In the genomic region with DNA sequence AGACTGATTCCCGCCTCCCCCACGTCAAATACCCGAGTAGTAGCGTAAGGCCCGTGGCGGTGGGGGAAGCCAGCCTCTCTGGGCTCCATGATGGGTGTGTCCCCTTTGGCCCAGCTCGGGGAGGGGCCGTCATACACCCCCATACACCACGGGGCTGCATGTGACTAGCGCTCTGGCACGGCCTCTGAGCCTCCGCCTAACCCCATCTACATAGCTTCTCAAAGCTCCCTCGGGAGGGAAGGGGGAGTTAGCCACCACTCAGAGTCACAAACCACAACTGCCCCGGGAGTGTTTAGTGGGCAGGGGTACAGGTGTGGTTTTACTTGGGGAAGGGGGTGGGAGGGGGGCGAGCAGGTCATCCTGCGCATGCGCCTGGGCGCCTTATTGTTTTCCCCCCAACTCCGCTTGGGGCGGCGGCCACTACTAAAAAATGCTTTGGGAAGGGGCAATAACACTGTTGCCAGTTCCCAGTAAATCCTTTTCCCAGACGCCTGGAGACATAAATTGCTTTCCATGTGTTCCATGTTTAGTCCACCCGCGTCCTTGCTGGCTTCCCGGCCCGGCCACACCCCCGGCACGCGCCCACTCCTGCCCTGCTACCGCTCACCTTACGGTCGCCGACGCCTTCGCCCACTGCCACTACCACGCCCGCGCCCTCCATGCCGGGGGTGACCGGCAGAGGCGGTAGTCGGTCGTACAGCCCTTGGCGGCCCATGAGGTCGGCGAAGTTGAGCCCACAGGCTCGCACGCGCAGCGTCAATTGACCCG, we compare ENCODE assay signal across 8 mouse cellular contexts. TPM values are rescaled to one million over a fixed set of nuclear protein-coding genes. Genes with fewer than 3 reads are reported as not detected.
DNase-seq lines count a peak whose midpoint lies in the region; ATAC-seq and TF ChIP-seq lines count a peak whose summit lies in the region.

No protein-coding gene starts in this region.

- TF ChIP-seq EP300 in lung, postnatal 0 days (IDR thresholded peaks at IDR 0.05), result 0 out of 2 replicates have a peak, but pooled peaks have one; percentile 32

- TF ChIP-seq POLR2A in kidney, adult 2 months (IDR thresholded peaks at IDR 0.05; ENCODE audit: low read depth, low read length), result no peak

- H3K4me3 ChIP-seq in kidney, adult 2 months (ENCODE audit: insufficient read depth, low read depth, low read length), result peak overlapping the region; percentile 56
- H3K4me3 ChIP-seq in lung, postnatal 0 days (ENCODE audit: low read depth, low read length), result peak overlapping the region; percentile 84

- TF ChIP-seq CTCF in kidney, adult 2 months (conservative IDR thresholded peaks at IDR 0.05; ENCODE audit: insufficient read depth, insufficient read length, low read depth, low read length), result no peak
- TF ChIP-seq CTCF in lung, postnatal 0 days (IDR thresholded peaks at IDR 0.05), result peak; percentile 56

- no peaks in the 10 kb centered on the region for H3K9me3 ChIP-seq in lung, postnatal 0 days (ENCODE audit: low read length)

- no peaks in the 10 kb centered on the region for H3K27me3 ChIP-seq in kidney, adult 2 months (replicated peaks; ENCODE audit: control insufficient read depth, insufficient read depth, low read length)
- H3K27me3 ChIP-seq in lung, postnatal 0 days (replicated peaks; ENCODE audit: insufficient read depth, low read length), result no peaks in the 10 kb centered on the region

- H3K4me2 ChIP-seq in lung, postnatal 0 days (replicated peaks; ENCODE audit: low read depth, low read length), result peak overlapping the region; percentile 72

- H3K4me1 ChIP-seq in kidney, adult 2 months (ENCODE audit: control insufficient read depth, insufficient read depth, low read length), result peaks cover 11% of the 10 kb centered on the region; the same call in 1 of the 2 replicates
- peaks cover 10% of the 10 kb centered on the region; the same call in 1 of the 2 replicates for H3K4me1 ChIP-seq in lung, postnatal 0 days (ENCODE audit: insufficient read depth, low read depth, low read length)

- ATAC-seq in lung, postnatal 0 days, result peak; percentile 62

- H3K9ac ChIP-seq in lung, postnatal 0 days (replicated peaks; ENCODE audit: low read depth), result peak overlapping the region; percentile 69

- peak; percentile 74 for DNase-seq in right cerebral cortex, postnatal 4 days
- DNase-seq in right cerebral cortex, postnatal 36 days (ENCODE audit: low spot score in 2 of 2), result no peak
- DNase-seq in embryo, embryonic 10.5 days (ENCODE audit: low spot score), result peak; percentile 74
- peak; percentile 73 for DNase-seq in heart, adult 8-10 months (ENCODE audit: low spot score)
- peak; percentile 59 for DNase-seq in kidney, adult 2 months
- DNase-seq in lung, postnatal 0 days (ENCODE audit: low spot score), result peak; percentile 81
- DNase-seq in ovary, adult 18-20 months (ENCODE audit: low spot score), result peak; percentile 61
- DNase-seq in urinary bladder, postnatal 14 days (ENCODE audit: low spot score), result peak; percentile 85

- H3K36me3 ChIP-seq in kidney, adult 2 months (ENCODE audit: control insufficient read depth, insufficient read depth, low read length), result no peaks in the 10 kb centered on the region
- peaks cover 13% of the 10 kb centered on the region for H3K36me3 ChIP-seq in lung, postnatal 0 days (ENCODE audit: insufficient read depth, low read length)

- peak overlapping the region; percentile 69 for H3K27ac ChIP-seq in kidney, adult 2 months (ENCODE audit: insufficient read depth, low read depth, low read length)
- H3K27ac ChIP-seq in lung, postnatal 0 days (ENCODE audit: low read length), result peak overlapping the region; percentile 87

- WGBS in kidney, adult 2 months, result under 1% methylated on average over 51 of the region's 51 CpGs
- under 1% methylated on average over 50 of the region's 51 CpGs for WGBS in lung, postnatal 0 days

RNA-seq across cellular contexts. Expression of gene Rnd2, which starts 0.5 kb away (rescaled TPM):
- total RNA-seq in heart, adult 8-10 months (2022), result 1 to 10 TPM; 5.3 to 7.5 (median 6.2) TPM
- 14.1 and 15.3 TPM in 2 replicates for polyA plus RNA-seq in kidney, adult 2 months (2012; rRNA removed)
- 7.5 and 9.4 TPM in 2 replicates for polyA plus RNA-seq in lung, postnatal 0 days (2015; fragmentation: Nextera tagmentation; extraction: Ambion mirVana)

RNA-seq across cellular contexts. Expression of gene Vat1, which starts 0.7 kb away (rescaled TPM):
- 10 to 100 TPM; 20.6 to 23.2 (median 21.8) TPM for total RNA-seq in heart, adult 8-10 months (2022)
- 59.2 and 62.5 TPM in 2 replicates for polyA plus RNA-seq in kidney, adult 2 months (2012; rRNA removed)
- 76.4 and 88.1 TPM in 2 replicates for polyA plus RNA-seq in lung, postnatal 0 days (2015; fragmentation: Nextera tagmentation; extraction: Ambion mirVana)

RNA-seq across cellular contexts. Expression of gene Ifi35, which starts 17.1 kb away (rescaled TPM):
- 10 to 100 TPM; 13.4 to 14.6 (median 13.9) TPM for total RNA-seq in heart, adult 8-10 months (2022)
- polyA plus RNA-seq in kidney, adult 2 months (2012; rRNA removed), result 25.6 and 29.6 TPM in 2 replicates
- 48.1 and 50.6 TPM in 2 replicates for polyA plus RNA-seq in lung, postnatal 0 days (2015; fragmentation: Nextera tagmentation; extraction: Ambion mirVana)

RNA-seq across cellular contexts. Expression of gene Rpl27, which starts 23.2 kb away (rescaled TPM):
- total RNA-seq in heart, adult 8-10 months (2022), result 10 to 100 TPM; 29.2 to 41.5 (median 39.2) TPM
- polyA plus RNA-seq in kidney, adult 2 months (2012; rRNA removed), result 408 and 409 TPM in 2 replicates
- 221 and 251 TPM in 2 replicates for polyA plus RNA-seq in lung, postnatal 0 days (2015; fragmentation: Nextera tagmentation; extraction: Ambion mirVana)

RNA-seq across cellular contexts. Expression of gene Ptges3l, which starts 40.2 kb away (rescaled TPM):
- total RNA-seq in heart, adult 8-10 months (2022), result 10 to 100 TPM; 46.5 to 67.8 (median 61.1) TPM
- polyA plus RNA-seq in kidney, adult 2 months (2012; rRNA removed), result 4.6 and 6.0 TPM in 2 replicates
- 6.5 and 7.3 TPM in 2 replicates for polyA plus RNA-seq in lung, postnatal 0 days (2015; fragmentation: Nextera tagmentation; extraction: Ambion mirVana)

Comparison
In these comparisons a context has a peak if more than half of its experiments do, and no peak if none do; other contexts are left out.
1. DNase-seq: peak in right cerebral cortex, postnatal 4 days (single experiment), embryo, embryonic 10.5 days (single experiment), heart, adult 8-10 months (single experiment), kidney, adult 2 months (single experiment), lung, postnatal 0 days (single experiment), ovary, adult 18-20 months (single experiment) and urinary bladder, postnatal 14 days (single experiment); none in right cerebral cortex, postnatal 36 days (0 of 2).